Mouse (Mus musculus) 416B (cell line): ENCODE measurements around the gene Trpc7.
A peak's percentile ranks its signal among the peaks of the same experiment; 100 is the strongest.

Experiments
- DNase-seq: peaks from one replicate; pipeline ENCODE4 v3.0.0; 2011; ENCODE audit warnings: low read depth

Gene Trpc7

GRCm38 (mm10) chr13:56746739-56747532 is 148.9 kb downstream of the Trpc7 start:
- DNase-seq = no peak

- DNase-seq = no peak
Observed at GRCm38 (mm10) chr13:56742325-56742901, 153.4 kb downstream of the Trpc7 start.

GRCm38 (mm10) chr13:56741691-56742090 is 154.1 kb downstream of the Trpc7 start:
- no peak for DNase-seq

- DNase-seq = no peak
Observed at GRCm38 (mm10) chr13:56740496-56740895, 155.3 kb downstream of the Trpc7 start.

GRCm38 (mm10) chr13:56739556-56739955 is 156.2 kb downstream of the Trpc7 start:
- no peak for DNase-seq

GRCm38 (mm10) chr13:56735212-56735875 is 160.4 kb downstream of the Trpc7 start:
- DNase-seq = peak; percentile 46

GRCm38 (mm10) chr13:56734617-56735016 is 161.2 kb downstream of the Trpc7 start:
- DNase-seq = peak; percentile 86

GRCm38 (mm10) chr13:56729046-56729445 is 166.7 kb downstream of the Trpc7 start:
- DNase-seq = no peak

GRCm38 (mm10) chr13:56726551-56726950 is 169.2 kb downstream of the Trpc7 start:
- no peak for DNase-seq
